Mouse (Mus musculus) stomach, embryonic 15.5 days (tissue): ENCODE measurements at regions not wholly inside any gene's neighbourhood (a gene's known extent, or its start where the extent isn't known, plus 50 kb on each side); places are given as distances from the start of the nearest gene placed in this dataset.

Experiments used
- ATAC-seq: fragments of 200-750 bp; cut with Nextera tagmentation; 2 replicates; pipeline ENCODE4 v1.8.0; 2017; ENCODE audit warnings: low read depth, moderate number of reproducible peaks, moderate TSS enrichment; ENCODE audit not compliant: insufficient read depth, low FRiP score
- H3K27ac ChIP-seq: fragments of 300-500 bp; sonication (generic); 2 replicates; pipeline ENCODE4 v1.5.1; 2015; ENCODE audit warnings: mild to moderate bottlenecking, inconsistent platforms
- H3K27me3 ChIP-seq: fragments of 300-500 bp; sonication (generic); replicated peaks from 2 replicates; pipeline ENCODE4 v1.6.1; 2015; ENCODE audit warnings: inconsistent platforms
- H3K36me3 ChIP-seq: fragments of 300-500 bp; sonication (generic); 2 replicates; pipeline ENCODE4 v1.6.1; 2015; ENCODE audit warnings: inconsistent platforms
- H3K4me1 ChIP-seq: fragments of 300-500 bp; sonication (generic); 2 replicates; pipeline ENCODE4 v1.6.1; 2015; ENCODE audit warnings: inconsistent platforms
- H3K4me2 ChIP-seq: fragments of 300-500 bp; sonication (generic); 2 replicates; pipeline ENCODE4 v1.6.1; 2015; ENCODE audit warnings: mild to moderate bottlenecking, inconsistent platforms
- H3K4me3 ChIP-seq: fragments of 300-500 bp; sonication (generic); replicated peaks from 2 replicates; pipeline ENCODE4 v1.5.1; 2015; ENCODE audit warnings: inconsistent platforms
- H3K9ac ChIP-seq: fragments of 300-500 bp; sonication (generic); 2 replicates; pipeline ENCODE4 v1.6.1; 2015; ENCODE audit warnings: inconsistent platforms
- H3K9me3 ChIP-seq: fragments of 300-500 bp; sonication (generic); 2 replicates; pipeline ENCODE4 v1.6.1; 2016; ENCODE audit warnings: inconsistent platforms
- WGBS: fragments of 180-500 bp; shearing (Covaris S2); methylation state at CpG from one replicate; pipeline ENCODE4 v1.1.7; 2015; 5-methylcytosine and 5-hydroxymethylcytosine counted together

- Histone ChIP-seq H3K36me3 (no peaks in the 10 kb centered on the region), H3K4me1 (no peaks in the 10 kb centered on the region), H3K9ac (no peak overlapping the region), H3K4me2 (no peak overlapping the region), H3K27me3 (no peaks in the 10 kb centered on the region), H3K27ac (peak overlapping the region; percentile 40; the same call in 1 of the 2 replicates), H3K9me3 (no peaks in the 10 kb centered on the region), H3K4me3 (no peak overlapping the region)
- 23% methylated on average over 4 of the region's 4 CpGs for WGBS
- peak; percentile 91 for ATAC-seq
Measured at GRCm38 (mm10) chr8:113383974-113384373, 251.4 kb upstream of the Mon1b start.

- WGBS: 38% methylated on average over 2 of the region's 2 CpGs
- no peak for ATAC-seq
- no peaks in the 10 kb centered on the region for H3K9me3 ChIP-seq
- no peaks in the 10 kb centered on the region for H3K27me3 ChIP-seq
- H3K4me3 ChIP-seq: no peak overlapping the region
- H3K36me3 ChIP-seq: no peaks in the 10 kb centered on the region
- no peak overlapping the region for H3K4me2 ChIP-seq
- no peak overlapping the region for H3K27ac ChIP-seq
- no peak overlapping the region for H3K9ac ChIP-seq
- H3K4me1 ChIP-seq: no peaks in the 10 kb centered on the region
Measured at GRCm38 (mm10) chr8:113389504-113389903, 245.9 kb upstream of the Mon1b start.

GRCm38 (mm10) chr8:113390038-113390437 is 245.3 kb upstream of the Mon1b start:
- no peak for ATAC-seq
- Histone ChIP-seq H3K36me3 (no peaks in the 10 kb centered on the region), H3K4me2 (no peak overlapping the region), H3K4me1 (no peaks in the 10 kb centered on the region), H3K27me3 (no peaks in the 10 kb centered on the region), H3K9ac (no peak overlapping the region), H3K9me3 (no peaks in the 10 kb centered on the region), H3K4me3 (no peak overlapping the region), H3K27ac (no peak overlapping the region)
- 59% methylated on average over 4 of the region's 4 CpGs for WGBS

- no peaks in the 10 kb centered on the region for H3K9me3 ChIP-seq
Measured at GRCm38 (mm10) chr8:113394319-113394718, 241.1 kb upstream of the Mon1b start.

GRCm38 (mm10) chr8:113405158-113405557 is 230.2 kb upstream of the Mon1b start:
- WGBS: 38% methylated on average over 4 of the region's 4 CpGs
- Histone ChIP-seq H3K9me3 (no peaks in the 10 kb centered on the region), H3K9ac (no peak overlapping the region), H3K36me3 (no peaks in the 10 kb centered on the region), H3K4me1 (no peaks in the 10 kb centered on the region), H3K27ac (no peak overlapping the region), H3K27me3 (no peaks in the 10 kb centered on the region), H3K4me2 (no peak overlapping the region), H3K4me3 (no peak overlapping the region)
- no peak for ATAC-seq

More at GRCm38 (mm10) chr8:113394319-113394718, 241.1 kb upstream of the Mon1b start:
- no peaks in the 10 kb centered on the region for H3K4me1 ChIP-seq
- ATAC-seq: no peak
- H3K36me3 ChIP-seq: no peaks in the 10 kb centered on the region
- H3K27ac ChIP-seq: no peak overlapping the region
- WGBS: 61% methylated on average over 4 of the region's 4 CpGs
- no peak overlapping the region for H3K9ac ChIP-seq
- H3K4me3 ChIP-seq: no peak overlapping the region
- no peak overlapping the region for H3K4me2 ChIP-seq
- no peaks in the 10 kb centered on the region for H3K27me3 ChIP-seq

- no peak overlapping the region for H3K27ac ChIP-seq
- no peaks in the 10 kb centered on the region for H3K27me3 ChIP-seq
- no peaks in the 10 kb centered on the region for H3K36me3 ChIP-seq
- no peak overlapping the region for H3K4me2 ChIP-seq
- 78% methylated on average over 3 of the region's 3 CpGs for WGBS
- no peak for ATAC-seq
- H3K4me1 ChIP-seq: no peaks in the 10 kb centered on the region
- H3K9me3 ChIP-seq: no peaks in the 10 kb centered on the region
- no peak overlapping the region for H3K4me3 ChIP-seq
- H3K9ac ChIP-seq: no peak overlapping the region
Measured at GRCm38 (mm10) chr8:113419352-113419751, 216.0 kb upstream of the Mon1b start.

- Histone ChIP-seq H3K27me3 (no peaks in the 10 kb centered on the region), H3K4me1 (no peaks in the 10 kb centered on the region), H3K9ac (no peak overlapping the region), H3K9me3 (no peaks in the 10 kb centered on the region), H3K27ac (no peak overlapping the region), H3K4me2 (no peak overlapping the region), H3K36me3 (no peaks in the 10 kb centered on the region), H3K4me3 (no peak overlapping the region)
- 76% methylated on average over 2 of the region's 2 CpGs for WGBS
- no peak for ATAC-seq
Measured at GRCm38 (mm10) chr8:113422651-113423050, 212.7 kb upstream of the Mon1b start.

GRCm38 (mm10) chr8:113439088-113439487 is 196.3 kb upstream of the Mon1b start:
- Histone ChIP-seq H3K4me1 (no peaks in the 10 kb centered on the region), H3K9me3 (no peaks in the 10 kb centered on the region), H3K4me2 (no peak overlapping the region), H3K4me3 (no peak overlapping the region), H3K27ac (no peak overlapping the region), H3K9ac (no peak overlapping the region), H3K27me3 (no peaks in the 10 kb centered on the region), H3K36me3 (no peaks in the 10 kb centered on the region)
- WGBS: 65% methylated on average over 7 of the region's 7 CpGs
- no peak for ATAC-seq

GRCm38 (mm10) chr8:113454022-113454421 is 181.4 kb upstream of the Mon1b start:
- WGBS: 73% methylated on average over 2 of the region's 2 CpGs
- Histone ChIP-seq H3K9ac (no peak overlapping the region), H3K4me3 (no peak overlapping the region), H3K27ac (no peak overlapping the region), H3K27me3 (no peaks in the 10 kb centered on the region), H3K36me3 (no peaks in the 10 kb centered on the region), H3K9me3 (no peaks in the 10 kb centered on the region), H3K4me1 (no peaks in the 10 kb centered on the region), H3K4me2 (no peak overlapping the region)
- no peak for ATAC-seq

GRCm38 (mm10) chr8:113464625-113465024 is 170.8 kb upstream of the Mon1b start:
- Histone ChIP-seq H3K36me3 (no peaks in the 10 kb centered on the region), H3K4me2 (no peak overlapping the region), H3K27ac (no peak overlapping the region), H3K4me1 (no peaks in the 10 kb centered on the region), H3K27me3 (no peaks in the 10 kb centered on the region), H3K9me3 (no peaks in the 10 kb centered on the region), H3K9ac (no peak overlapping the region), H3K4me3 (no peak overlapping the region)
- ATAC-seq: no peak
- WGBS: 78% methylated on average over 9 of the region's 9 CpGs

- no peak overlapping the region for H3K27ac ChIP-seq
- no peak overlapping the region for H3K4me3 ChIP-seq
- H3K36me3 ChIP-seq: no peaks in the 10 kb centered on the region
- no peak overlapping the region for H3K4me2 ChIP-seq
- no peak overlapping the region for H3K9ac ChIP-seq
- no peaks in the 10 kb centered on the region for H3K9me3 ChIP-seq
- WGBS: 57% methylated on average over 11 of the region's 11 CpGs
- no peak for ATAC-seq
- no peaks in the 10 kb centered on the region for H3K27me3 ChIP-seq
- no peaks in the 10 kb centered on the region for H3K4me1 ChIP-seq
Measured at GRCm38 (mm10) chr8:113465156-113465555, 170.2 kb upstream of the Mon1b start.

GRCm38 (mm10) chr8:113466683-113467082 is 168.7 kb upstream of the Mon1b start:
- Histone ChIP-seq H3K27me3 (no peaks in the 10 kb centered on the region), H3K4me1 (no peaks in the 10 kb centered on the region), H3K36me3 (no peaks in the 10 kb centered on the region), H3K27ac (no peak overlapping the region), H3K9ac (no peak overlapping the region), H3K4me2 (no peak overlapping the region), H3K9me3 (no peaks in the 10 kb centered on the region), H3K4me3 (no peak overlapping the region)
- 80% methylated on average over 9 of the region's 9 CpGs for whole genome bisulfite sequencing
- ATAC-seq: no peak

- H3K36me3 ChIP-seq: no peaks in the 10 kb centered on the region
- no peaks in the 10 kb centered on the region for H3K9me3 ChIP-seq
- H3K4me2 ChIP-seq: no peak overlapping the region
- H3K4me3 ChIP-seq: no peak overlapping the region
- no peak overlapping the region for H3K9ac ChIP-seq
- WGBS: 81% methylated on average over 2 of the region's 2 CpGs
- no peaks in the 10 kb centered on the region for H3K4me1 ChIP-seq
- H3K27me3 ChIP-seq: no peaks in the 10 kb centered on the region
- no peak overlapping the region for H3K27ac ChIP-seq
- ATAC-seq: no peak
Measured at GRCm38 (mm10) chr8:113489436-113490107, 145.8 kb upstream of the Mon1b start.
